Mouse (Mus musculus): ENCODE measurements at regions not wholly inside any gene's neighbourhood (a gene's known extent, or its start where the extent isn't known, plus 50 kb on each side); places are given as distances from the start of the nearest gene placed in this dataset.
A peak's percentile ranks its signal among the peaks of the same experiment; 100 is the strongest.

GRCm38 (mm10) chr9:62622106-62622505 lies 55.5 kb upstream of the Itga11 start:
- H3K4me3 ChIP-seq (ENCODE audit: low read depth, low read length) = no peak overlapping the region
- no peak for ATAC-seq (ENCODE audit: low FRiP score, low TSS enrichment)
- no peaks in the 10 kb centered on the region for H3K4me1 ChIP-seq (replicated peaks; ENCODE audit: control insufficient read depth, insufficient read depth)
- no peaks in the 10 kb centered on the region for H3K36me3 ChIP-seq (ENCODE audit: control insufficient read depth, insufficient read depth, low read length)
- no peak overlapping the region for H3K9ac ChIP-seq (ENCODE audit: low read length)
- no peaks in the 10 kb centered on the region for H3K9me3 ChIP-seq (ENCODE audit: control insufficient read depth, low read length)
- no peak overlapping the region for H3K4me2 ChIP-seq (replicated peaks; ENCODE audit: low read depth)
- DNase-seq (ENCODE audit: low spot score) = no peak
- TF ChIP-seq EP300 (optimal IDR thresholded peaks at IDR 0.05) (no peak), CTCF (IDR thresholded peaks at IDR 0.05; ENCODE audit: low read depth) (peak; percentile 64)
- H3K27me3 ChIP-seq (ENCODE audit: control insufficient read depth, insufficient read depth, low read length) = no peaks in the 10 kb centered on the region
- no peak overlapping the region for H3K27ac ChIP-seq (replicated peaks)
- WGBS = 61% methylated on average over 10 of the region's 10 CpGs

- no peak overlapping the region for H3K4me3 ChIP-seq (ENCODE audit: low read depth, low read length)
- H3K27ac ChIP-seq (replicated peaks) = no peak overlapping the region
- H3K4me1 ChIP-seq (replicated peaks; ENCODE audit: control insufficient read depth, insufficient read depth) = no peaks in the 10 kb centered on the region
- no peaks in the 10 kb centered on the region for H3K27me3 ChIP-seq (ENCODE audit: control insufficient read depth, insufficient read depth, low read length)
- no peaks in the 10 kb centered on the region for H3K9me3 ChIP-seq (ENCODE audit: control insufficient read depth, low read length)
- no peak for DNase-seq (ENCODE audit: low spot score)
- TF ChIP-seq CTCF (IDR thresholded peaks at IDR 0.05; ENCODE audit: low read depth) = no peak
- TF ChIP-seq EP300 (optimal IDR thresholded peaks at IDR 0.05) = no peak
- 81% methylated on average over 8 of the region's 8 CpGs for WGBS
- H3K36me3 ChIP-seq (ENCODE audit: control insufficient read depth, insufficient read depth, low read length) = no peaks in the 10 kb centered on the region
- H3K4me2 ChIP-seq (replicated peaks; ENCODE audit: low read depth) = no peak overlapping the region
- no peak for ATAC-seq (ENCODE audit: low FRiP score, low TSS enrichment)
- no peak overlapping the region for H3K9ac ChIP-seq (ENCODE audit: low read length)
These were observed 53.0 kb upstream of the Itga11 start for GRCm38 (mm10) chr9:62624562-62625044.

DNA sequence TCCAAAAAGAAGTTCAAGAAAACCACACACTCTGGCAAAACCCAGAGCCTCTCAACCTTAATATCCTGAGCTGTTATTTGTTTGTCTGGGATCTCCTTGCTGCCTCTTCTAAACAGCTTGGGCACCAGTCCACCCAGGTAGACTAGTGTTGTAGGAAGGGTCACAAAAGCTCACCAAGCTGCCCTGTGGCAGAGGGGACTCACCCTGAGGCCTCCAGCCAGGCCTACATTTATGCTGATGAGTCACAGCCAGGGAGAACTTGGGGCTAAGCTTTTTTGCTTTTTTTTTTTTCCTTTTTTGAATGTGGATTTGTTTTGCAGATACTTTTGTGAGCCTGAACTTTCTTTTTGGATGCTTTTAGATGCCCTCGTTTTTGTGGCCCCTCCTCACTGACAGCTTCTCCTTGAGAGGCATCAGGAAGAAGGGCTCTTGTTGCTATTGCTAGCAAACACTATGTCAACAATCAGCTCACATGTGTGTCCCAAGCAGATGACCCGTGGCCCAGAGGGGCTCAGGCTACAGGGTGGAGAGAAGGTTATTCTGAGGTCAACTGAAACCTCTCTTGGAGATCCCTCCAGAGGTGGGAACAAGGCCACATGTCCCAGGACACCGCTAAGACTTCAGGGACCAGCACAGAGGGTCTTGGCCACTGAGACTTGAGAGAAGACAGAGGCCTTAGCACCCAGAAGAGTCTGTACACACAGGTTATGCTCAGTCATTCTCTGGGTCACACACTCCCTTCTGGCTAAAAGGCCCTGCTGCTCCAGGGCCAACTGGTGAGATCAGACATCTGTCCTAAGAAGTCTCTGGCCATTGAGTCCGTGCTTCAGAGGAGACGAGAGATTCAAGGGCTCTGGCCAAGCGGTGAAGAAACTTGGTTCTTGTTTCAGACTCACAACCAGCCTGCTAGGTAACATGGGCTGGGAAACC lies 50.3 kb upstream of the Itga11 start:
- Histone ChIP-seq H3K9ac (ENCODE audit: low read length) (no peak overlapping the region), H3K4me1 (replicated peaks; ENCODE audit: control insufficient read depth, insufficient read depth) (no peaks in the 10 kb centered on the region), H3K4me2 (replicated peaks; ENCODE audit: low read depth) (no peak overlapping the region), H3K27ac (replicated peaks) (no peak overlapping the region), H3K9me3 (ENCODE audit: control insufficient read depth, low read length) (no peaks in the 10 kb centered on the region), H3K36me3 (ENCODE audit: control insufficient read depth, insufficient read depth, low read length) (no peaks in the 10 kb centered on the region), H3K27me3 (ENCODE audit: control insufficient read depth, insufficient read depth, low read length) (no peaks in the 10 kb centered on the region), H3K4me3 (ENCODE audit: low read depth, low read length) (no peak overlapping the region)
- TF ChIP-seq EP300 (optimal IDR thresholded peaks at IDR 0.05) = no peak
- TF ChIP-seq CTCF (IDR thresholded peaks at IDR 0.05; ENCODE audit: low read depth) = no peak
- 57% methylated on average over 6 of the region's 6 CpGs for WGBS
- ATAC-seq (ENCODE audit: low FRiP score, low TSS enrichment) (no peak), DNase-seq (ENCODE audit: low spot score) (no peak)

Measured in stomach, postnatal 0 days (tissue).